Mouse (Mus musculus): ENCODE measurements around the gene Prdx5. TPM values are rescaled to one million over a fixed set of nuclear protein-coding genes. Genes with fewer than 3 reads are reported as not detected.
A peak's percentile ranks its signal among the peaks of the same experiment; 100 is the strongest.

Prdx5 gene
- polyA plus RNA-seq, 1 experiment from 2014 or later = 912 TPM

DNA sequence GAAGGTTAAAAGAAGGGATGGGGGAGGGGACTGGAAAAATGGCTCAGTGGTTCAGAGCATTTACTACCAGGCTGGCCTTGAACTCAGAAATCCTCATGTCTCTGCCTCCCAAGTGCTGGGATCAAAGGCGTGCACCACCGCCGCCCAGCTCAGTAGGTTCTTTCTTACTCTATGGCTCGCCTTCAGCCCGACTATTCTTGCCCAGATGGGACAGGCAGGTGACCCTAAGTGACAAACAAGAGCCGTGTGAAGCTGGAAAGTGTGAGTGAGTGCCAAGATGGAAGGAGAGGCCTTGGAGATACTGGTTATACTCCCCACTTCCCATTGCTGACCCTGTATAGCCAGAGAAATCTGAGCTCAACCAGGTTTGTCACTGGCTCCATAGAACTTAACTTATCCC, 33.8 kb upstream of the Prdx5 start:
- no peaks in the 10 kb centered on the region for H3K4me1 ChIP-seq (replicated peaks; ENCODE audit: control insufficient read depth, insufficient read depth, low read length)
- H3K4me2 ChIP-seq (replicated peaks; ENCODE audit: low read depth) = no peak overlapping the region
- 90% methylated on average over 6 of the region's 6 CpGs for WGBS
- H3K36me3 ChIP-seq (ENCODE audit: control insufficient read depth, insufficient read depth) = peaks cover 3% of the 10 kb centered on the region; the same call in 1 of the 2 replicates
- ATAC-seq = no peak
- no peaks in the 10 kb centered on the region for H3K9me3 ChIP-seq (ENCODE audit: control insufficient read depth)
- TF ChIP-seq CTCF (IDR thresholded peaks at IDR 0.05; ENCODE audit: low read depth) = no peak
- no peak overlapping the region for H3K4me3 ChIP-seq (ENCODE audit: low read depth, low read length)
- no peak overlapping the region for H3K27ac ChIP-seq (ENCODE audit: low read depth, low read length)
- H3K27me3 ChIP-seq (replicated peaks; ENCODE audit: control insufficient read depth, insufficient read depth, low read length) = no peaks in the 10 kb centered on the region
- no peak overlapping the region for H3K9ac ChIP-seq (ENCODE audit: low read depth, low read length)

- Histone ChIP-seq H3K9ac (ENCODE audit: low read depth, low read length) (peak overlapping the region; percentile 57), H3K36me3 (ENCODE audit: control insufficient read depth, insufficient read depth) (peaks cover 3% of the 10 kb centered on the region; the same call in 1 of the 2 replicates), H3K27me3 (replicated peaks; ENCODE audit: control insufficient read depth, insufficient read depth, low read length) (no peaks in the 10 kb centered on the region), H3K27ac (ENCODE audit: low read depth, low read length) (peak overlapping the region; percentile 60; the same call in 1 of the 2 replicates), H3K4me3 (ENCODE audit: low read depth, low read length) (peak overlapping the region; percentile 94), H3K4me1 (replicated peaks; ENCODE audit: control insufficient read depth, insufficient read depth, low read length) (no peaks in the 10 kb centered on the region), H3K4me2 (replicated peaks; ENCODE audit: low read depth) (peak overlapping the region; percentile 96), H3K9me3 (ENCODE audit: control insufficient read depth) (no peaks in the 10 kb centered on the region)
- no peak for TF ChIP-seq CTCF (IDR thresholded peaks at IDR 0.05; ENCODE audit: low read depth)
- no peak for ATAC-seq
- 32% methylated on average over 5 of the region's 5 CpGs for WGBS
These were observed 32.9 kb upstream of the Prdx5 start for GRCm38 (mm10) chr19:6942764-6943163.

- peak; percentile 30; the same call in 1 of the 2 replicates for TF ChIP-seq CTCF (IDR thresholded peaks at IDR 0.05; ENCODE audit: low read depth)
- no peaks in the 10 kb centered on the region for H3K27me3 ChIP-seq (replicated peaks; ENCODE audit: control insufficient read depth, insufficient read depth, low read length)
- H3K4me2 ChIP-seq (replicated peaks; ENCODE audit: low read depth) = peak within 1 kb of the TSS; percentile 96
- H3K27ac ChIP-seq (ENCODE audit: low read depth, low read length) = peak within 1 kb of the TSS; percentile 96
- H3K9me3 ChIP-seq (ENCODE audit: control insufficient read depth) = no peaks in the 10 kb centered on the region
- H3K36me3 ChIP-seq (ENCODE audit: control insufficient read depth, insufficient read depth) = peaks cover 3% of the 10 kb centered on the region; the same call in 1 of the 2 replicates
- under 1% methylated on average over 27 of the region's 27 CpGs for whole genome bisulfite sequencing
- H3K9ac ChIP-seq (ENCODE audit: low read depth, low read length) = peak within 1 kb of the TSS; percentile 57
- H3K4me3 ChIP-seq (ENCODE audit: low read depth, low read length) = peak within 1 kb of the TSS; percentile 94
- no peaks in the 10 kb centered on the region for H3K4me1 ChIP-seq (replicated peaks; ENCODE audit: control insufficient read depth, insufficient read depth, low read length)
- peak; percentile 85 for ATAC-seq
These were observed 32.4 kb upstream of the Prdx5 start, which contains the start of gene Gpr137 for GRCm38 (mm10) chr19:6942249-6942691. Gpr137 (minus strand) TSS chr19:6942480.

- peak within 1 kb of the TSS; percentile 94 for H3K4me3 ChIP-seq (ENCODE audit: low read depth, low read length)
- peak within 1 kb of the TSS; percentile 96 for H3K4me2 ChIP-seq (replicated peaks; ENCODE audit: low read depth)
- under 1% methylated on average over 83 of the region's 83 CpGs for WGBS
- peaks cover 3% of the 10 kb centered on the region; the same call in 1 of the 2 replicates for H3K36me3 ChIP-seq (ENCODE audit: control insufficient read depth, insufficient read depth)
- no peaks in the 10 kb centered on the region for H3K9me3 ChIP-seq (ENCODE audit: control insufficient read depth)
- ATAC-seq = peak; percentile 82
- peak; percentile 38 for TF ChIP-seq CTCF (IDR thresholded peaks at IDR 0.05; ENCODE audit: low read depth)
- no peaks in the 10 kb centered on the region for H3K27me3 ChIP-seq (replicated peaks; ENCODE audit: control insufficient read depth, insufficient read depth, low read length)
- no peaks in the 10 kb centered on the region for H3K4me1 ChIP-seq (replicated peaks; ENCODE audit: control insufficient read depth, insufficient read depth, low read length)
- peak within 1 kb of the TSS; percentile 57 for H3K9ac ChIP-seq (ENCODE audit: low read depth, low read length)
- peak within 1 kb of the TSS; percentile 96 for H3K27ac ChIP-seq (ENCODE audit: low read depth, low read length)
These were observed 31.7 kb upstream of the Prdx5 start, which contains the start of gene Bad for GRCm38 (mm10) chr19:6941372-6942248. Bad (plus strand) TSS chr19:6941861.

DNA sequence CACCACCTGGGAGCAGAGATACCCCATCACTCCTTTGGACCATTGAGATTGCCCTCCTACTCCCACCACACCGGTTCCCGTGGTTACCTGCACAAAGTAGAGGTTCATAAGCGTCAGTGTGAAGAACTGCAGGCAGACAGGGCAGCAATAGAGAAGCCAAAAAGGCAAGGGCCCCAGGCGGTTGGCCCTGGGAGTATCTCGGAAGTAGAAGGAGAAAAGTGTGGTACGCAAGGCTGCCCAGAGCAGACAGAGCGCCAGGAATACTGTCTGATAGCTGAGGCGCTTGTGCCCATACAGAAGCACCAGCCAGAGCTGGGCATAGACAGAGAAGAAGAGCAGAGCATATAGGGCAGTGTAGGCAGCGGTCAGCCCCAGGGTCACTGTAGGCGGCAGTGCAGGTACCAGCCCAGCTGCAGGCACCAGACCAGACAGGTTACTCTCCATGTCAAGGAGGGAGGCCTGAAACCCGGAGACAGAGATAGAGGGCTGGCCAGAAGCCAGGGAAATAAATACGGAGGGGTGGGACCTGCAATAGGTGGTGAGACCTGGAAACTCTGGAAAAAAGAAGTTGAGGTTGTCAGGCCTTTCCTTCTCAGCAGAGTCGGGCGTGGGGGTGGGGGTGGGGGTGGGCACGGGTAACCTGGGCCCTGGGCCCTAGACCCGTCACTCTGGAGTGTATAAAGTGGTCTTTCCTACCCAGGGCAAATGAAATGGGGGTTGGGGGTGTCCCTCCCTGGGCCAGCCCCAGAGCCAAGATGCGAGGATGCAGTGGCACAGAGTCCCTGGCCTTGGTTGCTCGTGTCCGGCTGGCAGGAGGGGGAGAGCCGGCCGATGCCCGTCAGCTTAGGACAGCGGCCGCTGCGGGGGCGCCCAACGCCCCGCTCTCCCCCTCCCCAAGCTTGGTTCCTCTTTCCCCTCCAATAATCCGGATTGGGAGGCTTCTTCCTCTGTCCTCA, 30.8 kb upstream of the Prdx5 start:
- Histone ChIP-seq H3K9ac (ENCODE audit: low read depth, low read length) (peak overlapping the region; percentile 57), H3K4me1 (replicated peaks; ENCODE audit: control insufficient read depth, insufficient read depth, low read length) (no peaks in the 10 kb centered on the region), H3K9me3 (ENCODE audit: control insufficient read depth) (no peaks in the 10 kb centered on the region), H3K27ac (ENCODE audit: low read depth, low read length) (0 out of 2 replicates have a peak overlapping the region, but pooled peaks have one; percentile 96), H3K4me3 (ENCODE audit: low read depth, low read length) (peak overlapping the region; percentile 94), H3K4me2 (replicated peaks; ENCODE audit: low read depth) (peak overlapping the region; percentile 96), H3K36me3 (ENCODE audit: control insufficient read depth, insufficient read depth) (peaks cover 3% of the 10 kb centered on the region; the same call in 1 of the 2 replicates), H3K27me3 (replicated peaks; ENCODE audit: control insufficient read depth, insufficient read depth, low read length) (peaks cover 6% of the 10 kb centered on the region; the same call in 1 of the 2 replicates)
- no peak for TF ChIP-seq CTCF (IDR thresholded peaks at IDR 0.05; ENCODE audit: low read depth)
- no peak for ATAC-seq
- WGBS = 19% methylated on average over 28 of the region's 29 CpGs

Measured in intestine, postnatal 0 days (tissue).